Mouse (Mus musculus) CH12.LX (cell line): ENCODE measurements at regions not wholly inside any gene's neighbourhood (a gene's known extent, or its start where the extent isn't known, plus 50 kb on each side); places are given as distances from the start of the nearest gene placed in this dataset.

Source experiments
- CTCF ChIP-seq, 2 experiments: IDR thresholded peaks in 1 of 2; conservative IDR thresholded peaks in 1 of 2; 2 replicates each; pipeline ENCODE4 v1.5.1; 2011 to 2012; ENCODE audit warnings: low read depth in 2 of 2, low read length in 2 of 2, improper control_type of control experiment in 1 of 2, inconsistent platforms in 1 of 2, mild to moderate bottlenecking in 1 of 2, moderate library complexity in 1 of 2
- E2F4 ChIP-seq: IDR thresholded peaks from 2 replicates; pipeline ENCODE4 v1.6.1; 2011; ENCODE audit warnings: low read depth, low read length, improper control_type of control experiment; ENCODE audit not compliant: insufficient replicate concordance
- ELF1 ChIP-seq: IDR thresholded peaks from 2 replicates; pipeline ENCODE4 v1.6.1; 2014; ENCODE audit warnings: low read depth, mild to moderate bottlenecking, inconsistent platforms, low read length, improper control_type of control experiment
- GABPA ChIP-seq: IDR thresholded peaks from 2 replicates; pipeline ENCODE4 v1.6.1; 2012; ENCODE audit warnings: low read depth, low read length, improper control_type of control experiment, inconsistent platforms; ENCODE audit not compliant: insufficient replicate concordance
- HCFC1 ChIP-seq: IDR thresholded peaks from 2 replicates; pipeline ENCODE4 v1.6.1; 2012; ENCODE audit warnings: low read depth, mild to moderate bottlenecking, inconsistent platforms, low read length, improper control_type of control experiment
- POLR2A ChIP-seq: IDR thresholded peaks from 2 replicates; pipeline ENCODE4 v1.6.1; 2011; ENCODE audit warnings: low read depth, mild to moderate bottlenecking, improper control_type of control experiment, low read length
- TBP ChIP-seq: conservative IDR thresholded peaks from 2 replicates; pipeline ENCODE4 v1.6.1; 2011; ENCODE audit warnings: low read depth, low read length, improper control_type of control experiment

- TF ChIP-seq CTCF (conservative IDR thresholded peaks at IDR 0.05 in 1 of 2, IDR thresholded peaks at IDR 0.05 in 1 of 2; ENCODE audit: low read depth in 2 of 2, low read length in 2 of 2), result no peak
- TF ChIP-seq TBP, result no peak
- TF ChIP-seq GABPA, result no peak
- no peak for TF ChIP-seq POLR2A
- no peak for TF ChIP-seq ELF1
- TF ChIP-seq HCFC1, result no peak
- no peak for TF ChIP-seq E2F4
Observed at GRCm38 (mm10) chr9:122455779-122456178, 104.4 kb downstream of the Abhd5 start.
